Mouse (Mus musculus): ENCODE results near the gene Gm49416. TPM values are rescaled to one million over a fixed set of nuclear protein-coding genes. Genes with fewer than 3 reads are reported as not detected.

Gene Gm49416
- polyA plus RNA-seq, 1 experiment from 2014 or later: not detected

GRCm38 (mm10) chr19:8914212-8914611 lies 25.5 kb downstream of the Gm49416 start:
- TF ChIP-seq CTCF (IDR thresholded peaks at IDR 0.05; ENCODE audit: low read depth): no peak
- no peak for ATAC-seq
- no peak overlapping the region for H3K4me2 ChIP-seq (replicated peaks; ENCODE audit: low read depth)
- H3K4me3 ChIP-seq (ENCODE audit: low read depth, low read length): no peak overlapping the region
- H3K9ac ChIP-seq (ENCODE audit: low read depth, low read length): no peak overlapping the region
- H3K27me3 ChIP-seq (replicated peaks; ENCODE audit: control insufficient read depth, insufficient read depth, low read length): no peaks in the 10 kb centered on the region
- H3K27ac ChIP-seq (ENCODE audit: low read depth, low read length): no peak overlapping the region
- WGBS: 96% methylated on average over 3 of the region's 3 CpGs
- no peaks in the 10 kb centered on the region for H3K4me1 ChIP-seq (replicated peaks; ENCODE audit: control insufficient read depth, insufficient read depth, low read length)
- H3K36me3 ChIP-seq (ENCODE audit: control insufficient read depth, insufficient read depth): peaks cover 76% of the 10 kb centered on the region
- no peaks in the 10 kb centered on the region for H3K9me3 ChIP-seq (ENCODE audit: control insufficient read depth)

- Histone ChIP-seq H3K27ac (ENCODE audit: low read depth, low read length) (no peak overlapping the region), H3K4me1 (replicated peaks; ENCODE audit: control insufficient read depth, insufficient read depth, low read length) (0 out of 2 replicates have a peak, but pooled peaks cover 5% of the 10 kb centered on the region)
Measured at GRCm38 (mm10) chr19:8919000-8919399, 30.3 kb downstream of the Gm49416 start.

DNA sequence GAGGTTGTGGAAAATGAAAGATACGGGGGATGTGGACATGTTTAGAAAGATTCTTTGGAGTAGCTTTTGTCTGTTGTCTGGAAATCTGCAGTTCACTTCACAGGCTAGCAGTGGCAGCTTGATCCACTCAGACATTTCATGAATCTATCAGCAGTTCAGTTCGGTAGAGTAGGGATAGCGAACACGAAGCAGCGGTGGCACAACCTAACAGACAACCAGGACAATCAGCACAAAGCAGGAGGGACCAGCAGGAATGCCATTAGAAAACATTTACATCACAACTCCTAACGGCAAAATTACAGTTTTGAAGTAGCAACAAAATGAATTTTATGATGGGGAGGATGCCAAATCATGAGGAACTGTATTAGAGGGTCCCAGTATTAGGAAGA lies 31.0 kb downstream of the Gm49416 start:
- no peaks in the 10 kb centered on the region for H3K9me3 ChIP-seq (ENCODE audit: control insufficient read depth)
- 66% methylated on average over 6 of the region's 6 CpGs for WGBS
- H3K4me3 ChIP-seq (ENCODE audit: low read depth, low read length): peak overlapping the region; percentile 80
- no peaks in the 10 kb centered on the region for H3K27me3 ChIP-seq (replicated peaks; ENCODE audit: control insufficient read depth, insufficient read depth, low read length)
- ATAC-seq: no peak
- H3K4me1 ChIP-seq (replicated peaks; ENCODE audit: control insufficient read depth, insufficient read depth, low read length): 0 out of 2 replicates have a peak, but pooled peaks cover 5% of the 10 kb centered on the region
- H3K9ac ChIP-seq (ENCODE audit: low read depth, low read length): peak overlapping the region; percentile 68
- H3K27ac ChIP-seq (ENCODE audit: low read depth, low read length): peak overlapping the region; percentile 92
- peaks cover 31% of the 10 kb centered on the region for H3K36me3 ChIP-seq (ENCODE audit: control insufficient read depth, insufficient read depth)
- no peak for TF ChIP-seq CTCF (IDR thresholded peaks at IDR 0.05; ENCODE audit: low read depth)
- peak overlapping the region; percentile 83 for H3K4me2 ChIP-seq (replicated peaks; ENCODE audit: low read depth)

More at GRCm38 (mm10) chr19:8919000-8919399, 30.3 kb downstream of the Gm49416 start:
- peaks cover 38% of the 10 kb centered on the region for H3K36me3 ChIP-seq (ENCODE audit: control insufficient read depth, insufficient read depth)
- H3K4me3 ChIP-seq (ENCODE audit: low read depth, low read length): no peak overlapping the region
- ATAC-seq: no peak
- H3K9ac ChIP-seq (ENCODE audit: low read depth, low read length): no peak overlapping the region
- WGBS: 84% methylated on average over 3 of the region's 3 CpGs
- no peak for TF ChIP-seq CTCF (IDR thresholded peaks at IDR 0.05; ENCODE audit: low read depth)
- H3K27me3 ChIP-seq (replicated peaks; ENCODE audit: control insufficient read depth, insufficient read depth, low read length): no peaks in the 10 kb centered on the region
- no peak overlapping the region for H3K4me2 ChIP-seq (replicated peaks; ENCODE audit: low read depth)
- H3K9me3 ChIP-seq (ENCODE audit: control insufficient read depth): no peaks in the 10 kb centered on the region

DNA sequence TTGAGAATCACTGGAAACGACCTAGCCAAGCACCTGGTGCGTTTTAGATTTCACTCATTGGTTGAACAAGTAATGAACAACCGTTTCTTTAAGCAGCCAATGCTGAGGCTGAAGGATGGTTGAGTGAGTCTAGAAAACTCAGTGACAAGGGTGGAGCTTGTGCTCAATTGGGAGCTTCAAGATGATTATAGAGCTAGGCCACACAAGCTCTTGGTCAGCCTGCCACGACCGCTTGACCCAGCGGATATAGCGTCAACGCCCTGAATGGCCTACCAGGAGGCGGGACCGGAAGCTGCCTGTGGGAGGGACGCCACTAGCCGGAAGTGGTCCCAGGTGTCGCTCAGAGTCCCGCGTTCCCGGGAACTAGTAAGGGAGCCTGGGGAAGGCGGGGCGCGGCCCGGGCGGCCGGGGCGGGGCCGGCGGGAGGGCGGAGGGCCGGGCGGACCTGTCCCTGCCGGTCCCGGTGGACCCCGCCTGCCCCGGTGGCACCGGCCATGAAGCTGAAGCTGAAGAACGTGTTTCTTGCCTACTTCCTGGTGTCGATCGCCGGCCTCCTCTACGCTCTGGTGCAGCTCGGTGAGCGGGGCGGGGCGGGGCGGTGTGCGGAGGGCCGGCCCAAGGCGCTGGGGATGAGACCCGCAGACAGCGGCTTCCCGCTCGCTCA lies 31.5 kb downstream of the Gm49416 start, which contains the start of gene B3gat3:
Gene B3gat3 (plus strand): TSS at position 302 of the 664 bp plus-strand sequence.
- H3K9ac ChIP-seq (ENCODE audit: low read depth, low read length): peak within 1 kb of the TSS; percentile 68
- no peaks in the 10 kb centered on the region for H3K9me3 ChIP-seq (ENCODE audit: control insufficient read depth)
- H3K27me3 ChIP-seq (replicated peaks; ENCODE audit: control insufficient read depth, insufficient read depth, low read length): no peaks in the 10 kb centered on the region
- TF ChIP-seq CTCF (IDR thresholded peaks at IDR 0.05; ENCODE audit: low read depth): no peak
- H3K36me3 ChIP-seq (ENCODE audit: control insufficient read depth, insufficient read depth): peaks cover 27% of the 10 kb centered on the region
- H3K4me2 ChIP-seq (replicated peaks; ENCODE audit: low read depth): peak within 1 kb of the TSS; percentile 83
- H3K27ac ChIP-seq (ENCODE audit: low read depth, low read length): peak within 1 kb of the TSS; percentile 92
- H3K4me3 ChIP-seq (ENCODE audit: low read depth, low read length): peak within 1 kb of the TSS; percentile 80
- WGBS: 3% methylated on average over 46 of the region's 50 CpGs
- H3K4me1 ChIP-seq (replicated peaks; ENCODE audit: control insufficient read depth, insufficient read depth, low read length): 0 out of 2 replicates have a peak, but pooled peaks cover 5% of the 10 kb centered on the region
- peak; percentile 95 for ATAC-seq

- WGBS: 1% methylated on average over 6 of the region's 6 CpGs
- ATAC-seq: peak; percentile 11; the same call in 1 of the 2 replicates
- H3K4me1 ChIP-seq (replicated peaks; ENCODE audit: control insufficient read depth, insufficient read depth, low read length): 0 out of 2 replicates have a peak, but pooled peaks cover 5% of the 10 kb centered on the region
- no peak for TF ChIP-seq CTCF (IDR thresholded peaks at IDR 0.05; ENCODE audit: low read depth)
- H3K9ac ChIP-seq (ENCODE audit: low read depth, low read length): peak overlapping the region; percentile 68
- H3K4me3 ChIP-seq (ENCODE audit: low read depth, low read length): peak overlapping the region; percentile 80
- H3K4me2 ChIP-seq (replicated peaks; ENCODE audit: low read depth): peak overlapping the region; percentile 83
- H3K27ac ChIP-seq (ENCODE audit: low read depth, low read length): peak overlapping the region; percentile 92
- no peaks in the 10 kb centered on the region for H3K27me3 ChIP-seq (replicated peaks; ENCODE audit: control insufficient read depth, insufficient read depth, low read length)
- H3K9me3 ChIP-seq (ENCODE audit: control insufficient read depth): no peaks in the 10 kb centered on the region
- H3K36me3 ChIP-seq (ENCODE audit: control insufficient read depth, insufficient read depth): peaks cover 27% of the 10 kb centered on the region
Measured at GRCm38 (mm10) chr19:8920836-8921291, 32.1 kb downstream of the Gm49416 start.

DNA sequence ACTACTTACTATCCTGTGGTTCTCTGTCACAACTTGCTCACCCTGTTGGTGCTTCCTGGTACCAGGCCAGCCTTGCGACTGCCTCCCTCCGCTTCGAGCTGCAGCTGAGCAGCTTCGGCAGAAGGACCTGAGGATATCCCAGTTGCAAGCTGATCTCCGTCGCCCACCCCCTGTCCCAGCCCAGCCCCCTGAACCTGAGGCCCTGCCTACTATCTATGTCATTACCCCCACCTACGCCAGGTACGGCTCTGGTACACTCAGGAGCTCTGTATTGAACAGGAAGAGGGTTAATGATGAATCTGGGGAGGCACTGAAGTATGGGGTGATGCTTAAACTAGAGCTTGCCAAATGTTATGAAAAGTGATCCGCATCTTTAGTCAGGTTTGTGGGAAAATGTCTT lies 33.0 kb downstream of the Gm49416 start:
- peaks cover 22% of the 10 kb centered on the region; the same call in 1 of the 2 replicates for H3K36me3 ChIP-seq (ENCODE audit: control insufficient read depth, insufficient read depth)
- H3K27ac ChIP-seq (ENCODE audit: low read depth, low read length): peak overlapping the region; percentile 92; the same call in 1 of the 2 replicates
- no peak for ATAC-seq
- H3K4me3 ChIP-seq (ENCODE audit: low read depth, low read length): peak overlapping the region; percentile 80; the same call in 1 of the 2 replicates
- 0 out of 2 replicates have a peak, but pooled peaks cover 5% of the 10 kb centered on the region for H3K4me1 ChIP-seq (replicated peaks; ENCODE audit: control insufficient read depth, insufficient read depth, low read length)
- peak overlapping the region; percentile 83 for H3K4me2 ChIP-seq (replicated peaks; ENCODE audit: low read depth)
- no peak for TF ChIP-seq CTCF (IDR thresholded peaks at IDR 0.05; ENCODE audit: low read depth)
- H3K9ac ChIP-seq (ENCODE audit: low read depth, low read length): no peak overlapping the region
- no peaks in the 10 kb centered on the region for H3K27me3 ChIP-seq (replicated peaks; ENCODE audit: control insufficient read depth, insufficient read depth, low read length)
- WGBS: 68% methylated on average over 9 of the region's 9 CpGs
- H3K9me3 ChIP-seq (ENCODE audit: control insufficient read depth): no peaks in the 10 kb centered on the region
